Mouse (Mus musculus): Measurements from ENCODE around the gene Flna.

GRCm38 (mm10) chrX:74246213-74246681, 3.4 kb downstream of the Flna start:
- no peak for TF ChIP-seq CTCF (IDR thresholded peaks at IDR 0.05; ENCODE audit: extremely low read depth, insufficient read depth, insufficient read length, insufficient replicate concordance)
- TF ChIP-seq POLR2A (IDR thresholded peaks at IDR 0.05; ENCODE audit: low read depth, low read length) = peak; percentile 95

Data from spleen, adult 2 months (tissue).